Mouse (Mus musculus) stomach, postnatal 0 days (tissue): ENCODE data around the gene Reep3.

Experiments
- CTCF ChIP-seq: IDR thresholded peaks from 2 replicates; pipeline ENCODE4 v1.5.1; 2016; ENCODE audit warnings: antibody characterized with exemption, low read depth, mild to moderate bottlenecking, moderate library complexity
- EP300 ChIP-seq: optimal IDR thresholded peaks from 2 replicates; pipeline ENCODE3; 2016; ENCODE audit warnings: antibody characterized with exemption

- TF ChIP-seq CTCF (no peak), EP300 (no peak)
These were observed 122.9 kb downstream of the Reep3 start for GRCm38 (mm10) chr10:66973866-66974265.
